Mouse (Mus musculus) embryonic fibroblast, embryonic 13.5 days (primary cell): ENCODE measurements around the gene Foxp1.

Experiments used
- CTCF ChIP-seq: IDR thresholded peaks from 2 replicates; pipeline ENCODE4 v1.5.1; 2011; ENCODE audit warnings: mild to moderate bottlenecking, control low read depth, low read length, moderate library complexity, borderline replicate concordance; ENCODE audit not compliant: insufficient read depth
- POLR2A ChIP-seq: IDR thresholded peaks from 2 replicates; pipeline ENCODE4 v1.6.1; 2011; ENCODE audit warnings: low read depth, mild to moderate bottlenecking, control low read depth, low read length, moderate library complexity

GRCm38 (mm10) chr6:99162716-99163115, 359.8 kb downstream of the Foxp1 start:
- TF ChIP-seq CTCF (no peak), POLR2A (no peak)
